Mouse (Mus musculus): ENCODE measurements at regions not wholly inside any gene's neighbourhood (a gene's known extent, or its start where the extent isn't known, plus 50 kb on each side); places are given as distances from the start of the nearest gene placed in this dataset.

GRCm38 (mm10) chr1:174999265-175000200, 77.9 kb upstream of the Grem2 start:
- peak; percentile 4 for DNase-seq

DNA sequence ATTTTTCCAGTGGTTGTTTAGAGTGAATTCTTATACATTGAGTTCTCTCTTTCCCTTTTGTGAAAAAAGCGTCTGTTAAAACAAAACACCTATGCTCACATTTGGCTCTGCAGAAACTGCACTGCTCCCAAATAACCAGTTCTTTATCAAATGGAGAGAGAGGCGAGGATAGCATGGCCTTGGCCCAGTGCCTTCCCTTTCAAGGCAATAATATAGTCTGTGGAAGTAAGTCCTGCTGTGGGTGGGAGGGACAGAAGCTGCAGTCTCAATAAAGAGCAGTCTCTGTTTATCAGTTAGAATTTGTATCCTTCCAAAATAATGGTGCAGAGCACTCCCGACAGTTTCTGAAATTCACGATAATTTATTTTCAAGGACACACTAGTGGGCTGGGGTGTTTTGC, 70.9 kb upstream of the Grem2 start:
- no peak for DNase-seq

DNA sequence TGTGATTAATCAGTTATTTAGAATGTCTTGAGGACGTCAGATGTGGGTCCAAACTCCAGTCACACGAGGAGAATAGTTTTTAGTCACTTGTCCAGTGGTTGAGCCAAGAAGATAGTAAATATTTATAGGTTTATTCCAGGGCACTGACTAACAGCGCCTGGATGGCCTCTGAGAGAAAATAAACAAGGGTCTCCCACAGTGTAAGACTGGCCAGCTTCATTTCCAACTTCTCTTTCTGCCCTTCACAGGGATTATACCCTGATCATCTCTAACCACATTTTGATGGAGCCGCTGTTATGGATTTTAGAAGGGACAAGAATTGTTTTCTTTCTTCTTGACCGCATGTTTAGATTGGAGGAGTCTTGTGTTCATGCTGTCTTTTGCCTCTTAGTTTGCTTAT, 67.0 kb upstream of the Grem2 start:
- no peak for DNase-seq

- no peak for DNase-seq
These were observed 50.3 kb upstream of the Grem2 start for GRCm38 (mm10) chr1:174971895-174972294.

Data from liver (tissue).